16 mouse cellular contexts compared by ENCODE assay signal in genomic region chr2:150934659-150935058, GRCm38 (mm10).
"Had no signal": no experiment of that assay in that cellular context is flagged by ENCODE, and none has a peak within 500 bp of the region (broad histone marks: within the 10 kb centered on the region; RNA-seq: fewer than 3 reads in every experiment).

No protein-coding gene starts in this region.

- H3K9me3 ChIP-seq: neural tube, embryonic 13.5 days; neural tube, embryonic 15.5 days; stomach, embryonic 15.5 days had no signal

- H3K27me3 ChIP-seq: neural tube, embryonic 13.5 days; neural tube, embryonic 15.5 days; stomach, embryonic 15.5 days had no signal

- DNase-seq: retina, postnatal 1 day; right cerebral cortex, adult 18-20 months; right cerebral cortex, postnatal 14 days; right cerebral cortex, postnatal 25 days; right cerebral cortex, postnatal 4 days; spleen, adult 18-20 months; thymus, adult 18-20 months; thymus, adult 2 months; thymus, postnatal 14 days; thymus, postnatal 25 days; thymus, postnatal 36 days; thymus, postnatal 4 days had no signal

- H3K4me2 ChIP-seq: neural tube, embryonic 13.5 days; neural tube, embryonic 15.5 days; stomach, embryonic 15.5 days had no signal

- H3K9ac ChIP-seq: neural tube, embryonic 13.5 days; neural tube, embryonic 15.5 days; stomach, embryonic 15.5 days had no signal

- H3K27ac ChIP-seq: neural tube, embryonic 13.5 days; neural tube, embryonic 15.5 days; stomach, embryonic 15.5 days; stomach, postnatal 0 days had no signal

- H3K4me1 ChIP-seq: neural tube, embryonic 13.5 days; neural tube, embryonic 15.5 days; stomach, embryonic 15.5 days had no signal

- H3K4me3 ChIP-seq: neural tube, embryonic 13.5 days; neural tube, embryonic 15.5 days; stomach, embryonic 15.5 days had no signal
